Mouse (Mus musculus) thymus, postnatal 10 days (tissue): ENCODE data around the gene Slc41a3.
"Not testable (repeated sequence)": the region's sequence is repeated elsewhere in the genome, so short reads cannot be mapped to it uniquely, and the experiment has no call there.

Experiments used
- DNase-seq, 2 experiments: peaks; one replicate each; pipeline ENCODE4 v3.0.0; 2021; ENCODE audit warnings: low spot score in 2 of 2

Gene Slc41a3

DNA sequence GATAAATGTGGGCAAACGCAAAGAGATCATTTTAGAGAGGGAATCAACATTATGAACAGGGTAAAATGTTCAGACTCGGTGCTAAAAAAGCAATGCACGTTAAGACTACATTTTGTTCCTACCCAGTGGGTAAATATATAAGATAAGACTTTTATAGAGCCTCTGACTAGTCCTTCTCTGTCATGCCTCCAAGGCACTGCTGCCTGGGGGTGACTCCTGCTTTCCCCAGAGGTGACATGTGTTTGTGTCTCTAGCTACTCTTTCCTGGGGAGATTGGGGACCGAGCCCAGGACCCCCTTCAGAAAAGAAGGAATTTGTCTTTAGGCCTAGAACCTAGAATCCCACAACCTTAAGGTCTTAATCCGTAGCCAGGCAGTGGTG lies 18.9 kb downstream of the Slc41a3 start:
- DNase-seq = no peak

DNA sequence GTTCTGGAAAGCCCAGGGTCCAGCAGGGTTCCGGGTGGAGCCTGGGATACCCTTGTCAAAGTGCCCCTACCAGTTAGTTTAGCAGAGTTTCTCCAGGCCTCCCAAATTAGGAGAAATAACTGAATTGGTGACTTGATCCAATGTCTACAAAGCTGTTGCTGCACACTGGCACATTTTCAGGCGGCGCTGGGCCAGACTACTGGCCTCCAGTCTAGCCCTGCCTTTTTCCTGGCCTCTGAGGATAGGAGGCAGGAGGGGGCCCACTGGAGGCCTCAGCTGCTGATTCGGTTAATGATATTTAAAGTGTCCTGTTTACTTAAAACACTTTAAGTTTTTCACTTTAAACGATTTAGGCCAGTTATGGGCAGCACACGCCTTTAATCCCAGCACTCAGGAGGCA lies 19.7 kb downstream of the Slc41a3 start:
- DNase-seq = no peak

DNA sequence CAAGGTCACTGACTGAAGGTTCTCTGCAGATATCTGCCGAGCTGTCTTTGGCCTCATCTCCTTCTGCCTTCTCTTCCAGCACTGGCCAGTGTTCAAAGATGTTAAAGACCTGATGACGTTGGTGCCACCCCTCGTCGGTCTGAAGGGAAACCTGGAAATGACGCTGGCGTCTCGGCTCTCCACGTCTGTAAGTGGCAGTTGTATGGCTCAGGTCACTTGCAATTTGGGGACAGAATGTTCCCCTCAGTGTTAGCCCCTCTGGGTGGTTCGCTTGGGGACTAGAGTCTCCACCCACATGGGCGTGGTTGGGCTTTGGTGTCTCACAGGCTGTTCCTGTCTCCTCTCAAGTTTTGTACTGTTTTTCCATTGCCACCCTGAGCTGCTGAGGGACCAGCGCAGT lies 20.2 kb downstream of the Slc41a3 start:
- peak in 1 of 2 experiments; percentile 24 for DNase-seq

DNA sequence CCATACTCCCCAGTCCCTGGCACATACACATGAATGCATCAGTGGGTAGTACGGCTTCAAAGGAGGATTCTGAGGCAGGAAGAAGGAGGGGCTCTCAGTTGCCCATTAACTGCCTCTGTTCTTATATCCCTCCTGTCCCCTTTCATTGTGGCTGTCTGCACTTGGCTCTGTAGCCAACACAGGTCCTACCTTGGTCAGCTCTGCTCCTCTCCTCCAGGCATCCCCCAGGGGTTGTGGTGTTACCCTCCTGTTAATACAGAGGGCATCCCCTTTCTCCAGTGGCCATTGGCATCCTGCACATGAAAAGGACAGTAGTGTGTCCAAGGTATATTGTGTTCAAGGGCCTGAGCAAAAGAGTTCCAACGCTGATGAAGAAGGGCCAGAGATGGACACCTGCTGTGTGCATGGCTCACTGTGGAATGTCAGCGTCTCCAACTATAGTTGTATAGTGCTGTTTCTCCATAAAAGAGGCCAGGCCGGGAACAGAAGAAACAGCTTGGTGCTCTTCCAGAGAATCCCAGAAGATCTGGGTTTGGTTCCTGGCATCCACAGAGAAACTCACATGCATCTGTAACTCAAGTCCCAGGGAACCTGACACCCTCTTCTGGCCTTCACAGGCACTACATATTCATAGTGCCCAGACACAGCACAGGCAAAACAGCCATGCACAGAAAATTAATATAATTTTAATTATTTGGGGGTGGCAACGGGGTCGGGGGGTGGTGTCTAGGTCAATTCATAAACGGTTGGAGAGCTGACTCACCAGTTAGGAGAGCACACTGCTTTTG lies 20.9 kb downstream of the Slc41a3 start:
- no peak for DNase-seq

DNA sequence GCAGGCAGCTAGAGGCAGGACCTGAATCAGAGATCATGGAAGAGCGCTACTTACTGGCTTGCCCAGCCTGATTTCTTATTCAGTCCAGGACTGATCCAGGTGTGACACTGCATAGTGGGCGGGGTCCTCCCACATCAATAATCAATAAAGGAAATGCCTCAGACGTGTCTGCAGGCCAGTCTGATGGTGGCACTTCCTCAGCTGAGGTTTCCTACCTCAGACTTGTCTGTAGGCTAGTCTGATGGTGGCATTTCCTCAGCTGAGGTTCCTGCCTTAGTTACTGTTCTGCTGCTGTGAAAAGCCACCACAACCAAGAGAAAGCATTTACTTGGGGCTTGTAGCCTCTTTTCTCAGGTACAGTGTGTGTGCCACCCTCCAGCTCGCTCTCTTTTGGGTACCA lies 23.0 kb downstream of the Slc41a3 start:
- no peak for DNase-seq

DNA sequence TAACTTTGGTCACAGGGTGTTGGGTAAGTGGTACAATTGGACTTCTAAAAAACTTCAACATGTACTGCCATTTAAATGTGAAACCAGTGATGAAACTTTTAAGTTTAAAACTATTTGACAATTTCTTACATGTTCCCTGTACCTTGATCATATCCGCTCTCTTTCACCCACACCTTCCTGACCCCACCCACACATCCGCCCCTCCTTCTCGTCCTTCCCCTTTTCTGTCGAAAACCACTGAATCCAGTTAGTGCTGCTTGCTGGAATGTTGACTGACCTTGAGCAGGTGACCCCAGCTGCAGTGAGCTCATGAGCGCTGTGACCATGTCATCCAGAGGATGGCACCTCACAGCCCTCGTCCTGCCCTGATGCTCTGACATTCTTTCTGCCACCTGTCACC lies 25.0 kb downstream of the Slc41a3 start:
- DNase-seq = no peak

DNA sequence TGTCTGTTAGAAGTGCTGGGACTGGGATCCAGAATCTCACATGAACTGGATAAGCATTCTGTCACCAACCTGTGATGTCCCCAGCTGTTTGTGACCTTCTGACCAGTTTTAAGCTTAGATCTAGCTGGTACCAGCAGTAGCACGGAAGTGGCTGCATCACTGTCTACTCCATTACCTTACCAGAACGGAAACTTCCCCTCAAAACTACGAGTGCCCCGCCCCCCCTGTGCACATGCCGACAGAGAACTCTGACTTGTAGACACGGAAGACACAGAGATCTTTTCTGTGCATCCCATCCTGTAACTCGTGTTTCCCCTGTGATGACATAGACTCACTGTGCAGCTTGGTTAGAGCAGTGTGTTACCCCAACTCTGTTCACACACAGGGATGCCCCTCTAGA lies 25.9 kb downstream of the Slc41a3 start:
- no peak for DNase-seq

DNA sequence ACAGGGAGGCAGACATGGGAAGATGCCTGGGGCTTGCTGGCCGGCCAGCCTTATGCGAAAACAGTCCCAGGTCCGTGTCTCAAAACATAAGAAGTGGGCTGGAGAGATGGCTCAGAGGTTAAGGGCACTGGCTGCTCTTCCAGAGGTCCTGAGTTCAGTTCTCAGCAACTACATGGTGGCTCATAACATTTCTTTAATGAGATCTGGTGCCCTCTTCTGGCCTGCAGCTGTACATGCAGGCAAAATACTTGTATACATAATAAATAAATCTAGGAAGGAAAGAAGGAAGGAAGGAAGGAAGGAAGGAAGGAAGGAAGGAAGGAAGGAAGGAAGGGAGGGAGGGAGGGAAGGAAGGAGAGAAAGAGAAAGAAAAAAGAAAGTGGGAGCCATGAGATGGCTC lies 28.0 kb downstream of the Slc41a3 start:
- not testable (repeated sequence) for DNase-seq

DNA sequence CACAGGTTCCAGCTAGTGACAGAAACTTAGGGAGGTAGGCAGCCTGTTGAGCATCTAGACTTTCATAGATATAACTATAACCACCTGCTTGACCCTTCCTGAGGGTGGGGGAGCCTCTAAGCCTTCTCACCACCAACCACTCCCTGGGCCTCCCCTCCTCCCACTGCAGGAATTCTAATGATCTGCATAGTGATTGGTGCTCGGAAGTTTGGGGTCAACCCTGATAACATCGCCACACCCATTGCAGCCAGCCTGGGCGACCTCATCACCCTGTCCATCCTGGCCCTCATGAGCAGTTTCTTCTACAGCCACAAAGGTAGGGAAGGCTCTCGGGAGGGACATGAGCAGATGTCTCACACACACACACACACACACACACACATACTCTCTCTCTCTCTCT lies 30.6 kb downstream of the Slc41a3 start:
- no peak for DNase-seq

DNA sequence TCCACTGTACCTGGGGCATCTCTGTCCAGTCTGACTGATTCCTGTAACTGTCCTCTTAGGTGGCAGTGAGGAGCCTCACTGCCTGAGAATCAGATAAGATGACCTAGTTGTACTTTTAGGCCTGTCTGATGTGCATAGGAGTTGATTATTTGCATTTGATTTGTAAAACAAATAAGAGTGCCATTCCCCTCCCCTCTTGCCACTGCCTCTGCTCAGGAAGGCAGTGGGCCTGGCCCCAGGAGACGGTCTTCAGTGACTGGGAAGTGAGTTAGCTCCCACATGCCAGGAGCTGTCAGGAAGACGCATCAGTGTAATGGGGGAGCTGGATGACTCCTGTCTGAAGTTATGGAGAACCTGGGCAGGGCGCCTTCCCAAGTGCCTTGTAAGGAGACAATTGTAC lies 31.1 kb downstream of the Slc41a3 start:
- no peak for DNase-seq

DNA sequence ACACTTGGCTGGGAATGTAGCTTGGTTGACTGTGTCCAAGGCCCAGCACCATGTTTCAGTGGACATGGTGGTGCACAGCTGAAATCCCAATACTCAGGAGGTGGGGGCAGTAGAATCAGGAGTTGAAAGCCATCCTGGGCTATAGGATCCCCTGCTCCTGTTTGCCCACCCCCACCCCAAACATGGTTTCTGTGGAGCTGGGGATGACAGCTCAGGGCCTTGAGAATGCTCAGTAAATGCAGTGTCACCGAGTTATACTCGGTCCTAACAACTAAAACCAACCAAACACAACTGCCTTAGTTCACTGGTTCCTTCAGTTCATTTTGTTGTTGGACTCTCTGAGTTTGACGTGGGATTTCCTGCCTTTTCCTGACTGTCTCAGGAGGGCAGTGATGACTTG lies 38.5 kb downstream of the Slc41a3 start:
- no peak for DNase-seq

DNA sequence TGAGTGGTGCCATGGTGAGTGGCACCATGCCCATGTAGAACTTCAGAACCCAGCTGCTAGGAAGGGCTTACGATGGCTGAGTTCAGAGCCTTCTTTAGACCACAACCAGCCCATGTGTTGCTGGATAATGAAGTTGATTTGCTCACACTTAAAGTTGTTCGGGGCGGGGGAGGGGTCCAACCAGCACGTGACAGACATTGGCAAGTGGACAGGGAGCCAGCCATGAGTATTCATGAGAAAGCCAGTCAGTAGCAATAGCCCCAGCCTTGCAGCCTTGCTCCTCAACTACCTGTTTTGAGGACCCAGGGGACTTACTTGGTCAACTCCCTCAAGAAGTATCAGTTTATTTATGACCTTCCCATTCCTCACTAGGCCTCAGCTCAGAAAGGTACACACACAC lies 40.4 kb downstream of the Slc41a3 start:
- no peak for DNase-seq

DNA sequence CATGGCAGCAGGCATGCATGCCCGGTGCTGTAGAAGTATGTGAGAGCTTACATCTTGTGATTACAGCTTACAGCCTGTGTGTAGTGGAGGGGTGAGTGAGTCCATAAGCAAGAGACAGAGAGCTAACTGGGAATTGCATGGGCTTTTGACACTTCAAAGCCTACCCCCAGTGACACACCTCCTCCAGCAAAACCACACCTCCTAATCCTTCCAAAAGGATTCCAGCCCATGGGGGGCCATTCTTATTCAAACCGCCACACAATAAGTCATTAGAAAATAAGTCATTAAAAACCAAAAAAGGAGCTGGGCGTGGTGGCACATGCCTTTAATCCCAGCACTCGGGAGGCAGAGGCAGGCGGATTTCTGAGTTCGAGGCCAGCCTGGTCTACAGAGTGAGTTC lies 43.9 kb downstream of the Slc41a3 start:
- DNase-seq = no peak

DNA sequence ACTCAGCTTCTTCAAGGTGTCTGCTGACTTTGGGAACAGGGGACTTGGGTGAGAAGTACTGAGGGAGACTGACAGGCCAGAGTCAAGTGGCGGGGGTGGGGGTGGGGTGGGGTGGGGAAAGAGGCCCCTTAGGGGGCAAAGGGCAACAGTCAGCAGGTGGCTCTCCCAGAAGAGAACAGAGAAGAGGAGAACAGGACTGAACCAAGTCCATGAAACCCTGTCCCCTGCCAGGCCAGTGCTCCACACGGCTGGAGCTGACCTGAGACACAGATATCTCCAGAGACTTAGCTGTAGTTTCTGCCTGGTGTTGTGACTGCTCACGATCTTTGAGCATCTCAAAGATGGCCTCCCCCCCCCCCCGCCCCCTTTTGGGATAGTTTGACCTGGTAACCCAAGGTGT lies 44.8 kb downstream of the Slc41a3 start:
- DNase-seq = no peak

DNA sequence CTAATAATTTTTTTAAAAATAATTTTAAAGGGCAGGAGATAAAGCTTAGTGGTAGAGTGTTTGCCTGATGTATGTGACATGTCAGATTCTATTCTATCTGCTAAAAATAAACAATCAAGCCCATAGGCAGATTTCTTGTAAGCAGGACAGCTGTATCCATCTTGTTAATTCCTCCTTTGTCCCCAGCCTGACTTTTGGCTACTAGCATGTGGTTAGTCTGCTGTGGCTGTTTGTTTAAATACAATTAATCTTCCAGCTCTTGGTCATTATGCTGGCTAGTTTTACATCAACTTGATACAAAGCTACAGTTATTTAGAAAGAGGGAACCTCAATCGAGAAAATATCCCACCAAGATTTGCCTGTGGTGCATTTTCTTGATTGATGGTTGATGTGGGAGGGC lies 46.1 kb downstream of the Slc41a3 start:
- DNase-seq = no peak

DNA sequence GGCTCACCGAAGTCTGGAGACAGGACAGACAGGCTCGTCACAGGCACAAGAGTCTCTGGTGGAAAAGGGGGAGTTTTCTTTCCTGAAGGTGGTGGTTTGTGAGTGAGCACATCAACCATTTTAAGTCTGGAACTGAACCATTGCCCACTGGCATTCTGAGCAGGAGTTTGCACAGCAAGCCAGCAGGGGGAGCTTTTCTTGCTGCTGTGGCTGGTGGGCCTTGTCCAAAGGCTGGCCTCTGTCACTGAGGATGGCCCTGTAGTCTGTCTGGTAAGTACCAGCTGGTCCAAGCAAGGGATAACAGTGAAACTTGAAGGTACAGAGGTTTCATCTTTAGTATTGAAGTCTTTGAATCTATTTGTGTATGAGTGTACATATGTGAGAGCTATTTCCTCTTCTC lies 49.2 kb downstream of the Slc41a3 start:
- peak in 1 of 2 experiments; percentile 62 for DNase-seq

DNA sequence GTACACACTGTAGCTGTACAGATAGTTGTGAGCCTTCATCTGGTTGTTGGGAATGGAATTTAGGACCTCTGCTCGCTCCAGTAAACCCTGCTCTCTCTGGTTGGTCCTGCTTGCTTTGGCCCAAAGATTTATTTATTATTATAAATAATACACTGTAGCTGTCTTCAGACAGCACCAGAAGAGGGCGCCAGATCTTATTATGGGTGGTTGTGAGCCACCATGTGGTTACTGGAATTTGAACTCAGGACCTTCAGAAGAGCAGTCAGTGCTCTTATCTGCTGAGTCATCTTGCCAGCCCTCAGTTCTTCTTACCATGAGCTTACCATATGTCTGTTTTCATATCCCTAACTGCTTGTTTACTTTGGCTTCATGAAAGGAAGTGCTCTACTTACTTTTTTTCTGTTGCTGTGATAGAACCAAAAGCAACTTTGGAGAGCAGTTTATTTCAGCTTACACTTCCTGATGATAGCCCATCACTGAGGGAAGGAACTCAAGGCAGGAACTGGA lies 51.9 kb downstream of the Slc41a3 start:
- peak in 1 of 2 experiments; percentile 44 for DNase-seq

DNA sequence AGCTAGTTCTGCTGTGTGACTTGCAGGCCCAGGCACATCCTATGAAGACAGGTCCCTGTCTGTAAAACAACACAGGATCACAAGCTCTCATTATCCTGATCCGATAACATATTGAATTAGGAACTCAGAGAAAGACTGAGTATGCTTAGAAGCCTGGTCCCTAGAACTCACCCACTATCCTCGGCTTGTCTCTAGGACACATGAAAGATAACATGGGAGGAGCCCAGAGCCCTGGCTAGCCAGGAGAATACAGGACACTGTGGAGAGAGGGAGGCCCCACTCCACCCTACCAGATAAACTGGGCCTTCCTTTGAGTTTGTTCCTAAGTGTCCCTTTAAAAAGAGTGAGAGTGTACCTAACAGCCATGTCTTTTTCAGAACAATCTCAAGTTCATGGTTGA lies 55.4 kb downstream of the Slc41a3 start:
- DNase-seq = no peak

DNA sequence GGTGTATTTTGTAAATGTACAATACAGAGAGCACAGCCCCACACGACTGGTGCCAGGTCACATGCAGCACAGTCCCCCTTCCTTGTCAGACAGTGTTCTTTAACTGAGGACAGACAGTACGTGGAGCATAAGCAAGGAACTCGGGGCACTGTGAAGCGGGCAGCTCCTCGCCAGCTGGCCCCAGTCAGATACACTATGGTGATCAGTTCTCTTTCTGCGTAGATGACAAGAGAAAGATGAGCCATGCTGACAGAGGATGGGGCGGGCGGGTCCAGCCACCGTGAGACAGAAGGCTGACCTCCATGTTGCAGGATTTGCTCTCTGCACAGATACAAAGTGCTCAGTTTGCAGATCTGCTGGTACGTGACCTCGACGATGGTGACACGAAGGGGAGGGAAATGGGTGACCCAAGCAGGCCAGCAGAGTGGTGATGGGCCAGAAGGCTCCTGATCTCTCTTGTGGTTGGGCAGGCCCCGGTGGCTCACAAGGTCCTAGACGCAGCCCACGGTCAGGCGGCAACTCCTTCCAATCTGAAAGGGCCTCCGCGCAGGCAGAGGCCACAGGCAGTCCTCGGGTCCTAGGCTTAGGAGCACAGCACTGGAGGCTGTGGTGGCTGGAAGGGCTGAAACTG lies 56.0 kb downstream of the Slc41a3 start:
- DNase-seq = no peak

DNA sequence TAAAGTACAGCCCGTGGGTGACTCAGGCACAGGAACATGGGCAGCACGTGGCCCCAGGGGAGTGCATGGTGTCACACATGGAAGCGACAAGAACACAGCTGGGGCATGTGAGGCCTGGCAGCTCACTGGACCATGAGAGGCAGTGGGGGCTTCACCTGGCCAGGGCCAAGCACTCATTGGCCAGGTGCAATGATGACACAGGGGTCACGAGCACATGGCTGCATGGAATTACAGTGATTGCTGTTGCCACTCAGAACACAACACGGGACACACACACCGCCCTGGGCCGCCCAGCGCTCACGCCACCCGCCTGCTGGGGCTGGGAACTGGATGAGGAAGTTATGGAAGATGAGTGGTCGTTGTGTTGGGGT lies 56.5 kb downstream of the Slc41a3 start:
- no peak for DNase-seq

DNA sequence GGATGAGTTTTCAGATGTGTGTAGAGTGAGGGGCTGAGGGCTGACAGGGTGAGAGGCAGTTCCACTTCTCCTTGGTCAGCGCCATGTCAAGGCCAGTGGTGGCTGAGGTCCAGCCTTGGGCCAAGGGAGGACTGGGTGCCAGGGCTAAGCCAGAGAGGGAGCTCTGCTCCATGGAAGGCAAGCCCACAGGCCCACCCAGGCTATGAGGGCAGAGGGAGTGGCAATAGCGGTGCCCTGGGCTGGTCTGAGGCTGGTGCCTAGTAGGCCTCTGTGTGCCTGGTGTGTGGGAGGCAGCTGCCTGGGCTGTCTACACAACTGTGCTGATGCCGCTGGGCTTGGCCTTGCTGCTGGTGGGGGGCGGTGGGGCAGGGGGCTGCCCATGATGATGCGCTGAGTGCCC lies 57.6 kb downstream of the Slc41a3 start:
- no peak for DNase-seq

DNA sequence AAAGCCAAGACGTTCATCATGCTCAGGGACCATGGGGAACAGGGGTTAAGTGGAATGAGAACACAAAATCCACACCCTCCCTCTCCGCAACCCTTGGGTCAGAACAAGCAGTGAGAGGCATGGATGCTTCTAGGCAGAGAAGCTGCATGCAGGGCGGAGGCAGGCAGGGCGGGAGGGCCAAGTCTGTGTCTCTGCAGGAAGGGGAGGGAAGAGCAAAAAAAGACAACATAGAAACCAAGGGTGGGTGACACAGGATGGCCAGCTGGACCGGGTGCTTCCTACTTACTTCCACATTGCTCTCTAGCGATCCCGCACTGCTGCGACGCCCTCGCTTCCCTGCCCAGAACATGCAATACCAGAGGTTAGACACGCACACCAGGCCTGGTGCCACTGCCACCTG lies 59.2 kb downstream of the Slc41a3 start:
- DNase-seq = no peak

DNA sequence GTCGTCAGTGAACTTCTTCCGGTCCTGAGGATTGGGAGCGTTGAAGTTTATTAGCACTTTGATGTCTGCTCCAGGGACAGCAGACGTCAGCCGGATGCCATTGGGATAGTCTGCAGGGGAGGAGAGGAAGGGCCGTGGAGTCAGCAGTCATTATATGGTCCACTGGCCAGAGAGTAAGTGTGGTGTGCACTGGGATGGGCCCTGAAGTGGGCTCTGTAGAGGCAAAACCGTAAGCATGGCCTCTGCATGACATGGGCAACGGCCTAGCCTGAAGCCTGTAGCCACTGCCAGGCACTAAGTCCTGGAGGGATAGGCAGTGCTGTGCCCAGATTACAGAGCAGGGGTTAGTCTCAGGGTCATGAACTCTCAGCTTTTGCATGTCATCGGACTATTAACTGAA lies 64.2 kb downstream of the Slc41a3 start:
- no peak for DNase-seq

DNA sequence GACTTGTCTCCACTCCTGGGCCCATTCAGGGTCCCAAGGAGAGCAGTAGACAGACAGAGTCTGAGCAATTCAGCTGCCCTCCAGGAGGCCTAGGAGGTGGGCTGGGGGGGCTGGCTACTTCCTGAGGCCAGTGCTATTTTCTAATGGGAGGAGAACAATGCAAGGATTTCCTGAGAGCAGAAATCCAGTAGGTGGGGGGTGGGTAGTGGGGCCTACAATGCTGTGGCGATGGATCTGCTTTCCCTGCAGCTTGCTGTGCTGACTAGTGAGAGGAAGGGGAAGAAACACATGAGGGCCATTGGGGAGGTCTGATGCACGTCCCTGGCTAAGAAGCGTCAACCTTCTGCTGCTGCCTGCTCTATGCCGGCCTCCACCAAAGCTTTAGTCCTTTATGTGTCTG lies 74.2 kb downstream of the Slc41a3 start:
- DNase-seq = no peak
